Mouse (Mus musculus) heart, postnatal 0 days (tissue): ENCODE data around the gene Mrgprh.

Source experiments
- CTCF ChIP-seq: IDR thresholded peaks from 2 replicates; pipeline ENCODE4 v1.5.1; 2016; ENCODE audit warnings: antibody characterized with exemption, control low read depth, low read depth
- EP300 ChIP-seq: IDR thresholded peaks from 2 replicates; pipeline ENCODE4 v1.6.1; 2016; ENCODE audit warnings: antibody characterized with exemption, low read depth

- TF ChIP-seq CTCF (no peak), EP300 (no peak)
Observed at GRCm38 (mm10) chr17:12881216-12881615, 5.4 kb downstream of the Mrgprh start.
